Comparison of ENCODE assay signal across 8 mouse cellular contexts in genomic region chr5:93267851-93268606, GRCm38 (mm10). TPM values are rescaled to one million over a fixed set of nuclear protein-coding genes. Genes with fewer than 3 reads are reported as not detected.
DNase-seq lines count a peak whose midpoint lies in the region; ATAC-seq and TF ChIP-seq lines count a peak whose summit lies in the region.

No protein-coding gene starts in this region.

- peak; percentile 19 for TF ChIP-seq EP300 in stomach, postnatal 0 days (optimal IDR thresholded peaks at IDR 0.05)

- peak overlapping the region; percentile 96 for H3K9ac ChIP-seq in forebrain, embryonic 11.5 days (ENCODE audit: low read length)
- H3K9ac ChIP-seq in heart, embryonic 16.5 days (ENCODE audit: low read length) = peak overlapping the region; percentile 94
- peak overlapping the region; percentile 89 for H3K9ac ChIP-seq in liver, embryonic 16.5 days (ENCODE audit: low read depth, low read length)
- H3K9ac ChIP-seq in neural tube, embryonic 12.5 days = peak overlapping the region; percentile 97
- H3K9ac ChIP-seq in stomach, postnatal 0 days (ENCODE audit: low read length) = peak overlapping the region; percentile 96

- peak overlapping the region; percentile 92 for H3K27ac ChIP-seq in brown adipose tissue, adult 24 weeks (replicated peaks; ENCODE audit: low read depth, low read length)
- peak overlapping the region; percentile 91 for H3K27ac ChIP-seq in forebrain, embryonic 11.5 days (ENCODE audit: low read depth, low read length)
- H3K27ac ChIP-seq in heart, embryonic 16.5 days (ENCODE audit: low read length) = peak overlapping the region; percentile 94
- peak overlapping the region; percentile 83 for H3K27ac ChIP-seq in liver, embryonic 16.5 days (ENCODE audit: low read length)
- H3K27ac ChIP-seq in neural tube, embryonic 12.5 days = peak overlapping the region; percentile 94
- H3K27ac ChIP-seq in stomach, postnatal 0 days (replicated peaks) = peak overlapping the region; percentile 96

- peaks cover 9% of the 10 kb centered on the region for H3K36me3 ChIP-seq in forebrain, embryonic 11.5 days (ENCODE audit: control insufficient read depth, insufficient read depth, low read length)
- peaks cover 21% of the 10 kb centered on the region for H3K36me3 ChIP-seq in heart, embryonic 16.5 days (ENCODE audit: control insufficient read depth, insufficient read depth)
- peaks cover 12% of the 10 kb centered on the region for H3K36me3 ChIP-seq in liver, embryonic 16.5 days (ENCODE audit: control insufficient read depth, insufficient read depth)
- peaks cover 31% of the 10 kb centered on the region for H3K36me3 ChIP-seq in neural tube, embryonic 12.5 days
- peaks cover 10% of the 10 kb centered on the region for H3K36me3 ChIP-seq in stomach, postnatal 0 days (ENCODE audit: control insufficient read depth, insufficient read depth, low read length)

- no peaks in the 10 kb centered on the region for H3K9me3 ChIP-seq in forebrain, embryonic 11.5 days (ENCODE audit: control insufficient read depth, low read length)
- H3K9me3 ChIP-seq in heart, embryonic 16.5 days (replicated peaks; ENCODE audit: control insufficient read depth, low read length) = no peaks in the 10 kb centered on the region
- H3K9me3 ChIP-seq in liver, embryonic 16.5 days (replicated peaks; ENCODE audit: control insufficient read depth, low read length) = no peaks in the 10 kb centered on the region
- H3K9me3 ChIP-seq in neural tube, embryonic 12.5 days = no peaks in the 10 kb centered on the region
- H3K9me3 ChIP-seq in stomach, postnatal 0 days (ENCODE audit: control insufficient read depth, low read length) = no peaks in the 10 kb centered on the region

- peaks cover 2% of the 10 kb centered on the region; the same call in 1 of the 2 replicates for H3K4me1 ChIP-seq in brown adipose tissue, adult 24 weeks (ENCODE audit: control insufficient read depth, insufficient read depth, insufficient read length, low read length)
- 0 out of 2 replicates have a peak, but pooled peaks cover 2% of the 10 kb centered on the region for H3K4me1 ChIP-seq in forebrain, embryonic 11.5 days (replicated peaks; ENCODE audit: control insufficient read depth, insufficient read depth, low read length)
- peaks cover 14% of the 10 kb centered on the region for H3K4me1 ChIP-seq in heart, embryonic 16.5 days (ENCODE audit: control insufficient read depth, insufficient read depth, low read length)
- peaks cover 15% of the 10 kb centered on the region for H3K4me1 ChIP-seq in liver, embryonic 16.5 days (ENCODE audit: control insufficient read depth, low read depth, low read length)
- H3K4me1 ChIP-seq in neural tube, embryonic 12.5 days = peaks cover 13% of the 10 kb centered on the region
- H3K4me1 ChIP-seq in stomach, postnatal 0 days (replicated peaks; ENCODE audit: control insufficient read depth, insufficient read depth) = no peaks in the 10 kb centered on the region

- H3K4me3 ChIP-seq in brown adipose tissue, adult 24 weeks (ENCODE audit: insufficient read depth, low read depth, low read length) = peak overlapping the region; percentile 81
- H3K4me3 ChIP-seq in forebrain, embryonic 11.5 days (ENCODE audit: low read depth, low read length) = peak overlapping the region; percentile 96
- peak overlapping the region; percentile 84 for H3K4me3 ChIP-seq in heart, embryonic 16.5 days (ENCODE audit: low read length)
- peak overlapping the region; percentile 87 for H3K4me3 ChIP-seq in liver, embryonic 16.5 days (ENCODE audit: low read depth, low read length)
- H3K4me3 ChIP-seq in neural tube, embryonic 12.5 days = peak overlapping the region; percentile 93
- peak overlapping the region; percentile 97 for H3K4me3 ChIP-seq in stomach, postnatal 0 days (ENCODE audit: low read depth, low read length)

- under 1% methylated on average over 47 of the region's 48 CpGs for WGBS in forebrain, embryonic 11.5 days
- WGBS in heart, embryonic 16.5 days = under 1% methylated on average over 48 of the region's 48 CpGs
- WGBS in liver, embryonic 16.5 days (ENCODE audit: insufficient replicate concordance) = under 1% methylated on average over 48 of the region's 48 CpGs
- under 1% methylated on average over 48 of the region's 48 CpGs for WGBS in neural tube, embryonic 12.5 days
- WGBS in stomach, postnatal 0 days = under 1% methylated on average over 48 of the region's 48 CpGs

- peak; percentile 82 to 87 for DNase-seq in CD8-positive naive resting alpha-beta T cell, adult 2 months (ENCODE audit: low read depth in 2 of 2, low spot score in 2 of 2)
- DNase-seq in forebrain, embryonic 11.5 days (ENCODE audit: low spot score) = peak; percentile 92
- peak; percentile 80 to 90 for DNase-seq in kidney, postnatal 25 days
- peak; percentile 85 for DNase-seq in stomach, postnatal 0 days (ENCODE audit: low spot score)

- peak; percentile 73 for TF ChIP-seq CTCF in stomach, postnatal 0 days (IDR thresholded peaks at IDR 0.05; ENCODE audit: low read depth)

- H3K4me2 ChIP-seq in forebrain, embryonic 11.5 days (ENCODE audit: low read depth, low read length, severe bottlenecking) = peak overlapping the region; percentile 56
- H3K4me2 ChIP-seq in heart, embryonic 16.5 days (ENCODE audit: low read depth, low read length) = peak overlapping the region; percentile 78
- peak overlapping the region; percentile 81 for H3K4me2 ChIP-seq in liver, embryonic 16.5 days (ENCODE audit: low read depth, low read length)
- H3K4me2 ChIP-seq in neural tube, embryonic 12.5 days (replicated peaks) = peak overlapping the region; percentile 60
- H3K4me2 ChIP-seq in stomach, postnatal 0 days (replicated peaks; ENCODE audit: low read depth) = peak overlapping the region; percentile 56

- no peaks in the 10 kb centered on the region for H3K27me3 ChIP-seq in forebrain, embryonic 11.5 days (ENCODE audit: control insufficient read depth, insufficient read depth, low read length)
- no peaks in the 10 kb centered on the region for H3K27me3 ChIP-seq in heart, embryonic 16.5 days (ENCODE audit: control insufficient read depth, insufficient read depth, low read length)
- H3K27me3 ChIP-seq in liver, embryonic 16.5 days (ENCODE audit: control insufficient read depth, insufficient read depth, low read depth, low read length) = no peaks in the 10 kb centered on the region; the same call in 1 of the 2 replicates
- H3K27me3 ChIP-seq in neural tube, embryonic 12.5 days (replicated peaks) = no peaks in the 10 kb centered on the region
- H3K27me3 ChIP-seq in stomach, postnatal 0 days (ENCODE audit: control insufficient read depth, insufficient read depth, low read length) = no peaks in the 10 kb centered on the region

- peak; percentile 74 for ATAC-seq in forebrain, embryonic 11.5 days (replicated peaks; ENCODE audit: low FRiP score)
- ATAC-seq in heart, embryonic 16.5 days (replicated peaks; ENCODE audit: extremely low read depth, insufficient read depth, low FRiP score) = peak; percentile 76
- ATAC-seq in liver, embryonic 16.5 days (ENCODE audit: low read depth) = peak; percentile 24
- ATAC-seq in neural tube, embryonic 12.5 days (ENCODE audit: low FRiP score, low read depth) = peak; percentile 77
- ATAC-seq in stomach, postnatal 0 days (ENCODE audit: low FRiP score, low TSS enrichment) = peak; percentile 71

RNA-seq across cellular contexts. Expression of gene Ccng2, which starts 1.0 kb away (rescaled TPM):
- 29.9 and 44.3 TPM in 2 replicates for polyA plus RNA-seq in brown adipose tissue, adult 24 weeks (2012; ENCODE audit: insufficient read depth, insufficient read length, missing spikeins)
- polyA plus RNA-seq in forebrain, embryonic 11.5 days (2014; fragmentation: Nextera tagmentation; extraction: Ambion mirVana) = 80.7 and 84.6 TPM in 2 replicates
- polyA plus RNA-seq in heart, embryonic 16.5 days (2015; fragmentation: Nextera tagmentation; extraction: Ambion mirVana) = 38.3 and 46.9 TPM in 2 replicates
- polyA plus RNA-seq in liver, embryonic 16.5 days (2015; fragmentation: Nextera tagmentation; extraction: Ambion mirVana) = 21.0 and 21.1 TPM in 2 replicates
- 133 and 136 TPM in 2 replicates for polyA plus RNA-seq in neural tube, embryonic 12.5 days (2016; fragmentation: Nextera tagmentation; extraction: Ambion mirVana)
- polyA plus RNA-seq in stomach, postnatal 0 days (2015; fragmentation: Nextera tagmentation; extraction: Ambion mirVana) = 16.0 and 18.4 TPM in 2 replicates

Comparison
In these comparisons a context has a peak if more than half of its experiments do, and no peak if none do; other contexts are left out.
1. Peak in every context shown above with its lines: DNase-seq, ATAC-seq, H3K4me3 ChIP-seq and H3K27ac ChIP-seq.
2. ATAC-seq: peak in every context shown above with its lines; median percentile 77 in neural tube, embryonic 12.5 days; 76 in heart, embryonic 16.5 days; 74 in forebrain, embryonic 11.5 days; 71 in stomach, postnatal 0 days; 24 in liver, embryonic 16.5 days.